Mouse (Mus musculus): ENCODE measurements at regions not wholly inside any gene's neighbourhood (a gene's known extent, or its start where the extent isn't known, plus 50 kb on each side); places are given as distances from the start of the nearest gene placed in this dataset.

GRCm38 (mm10) chr1:124756721-124757120, 678.8 kb downstream of the Actr3 start:
- no peak for TF ChIP-seq CTCF (IDR thresholded peaks at IDR 0.05; ENCODE audit: extremely low read depth, insufficient read depth, low read length)
- no peak for TF ChIP-seq POLR2A (IDR thresholded peaks at IDR 0.05; ENCODE audit: extremely low read depth, insufficient read depth, low read length)
